Mouse (Mus musculus) B cell, adult 2 months (primary cell): ENCODE measurements around the gene Atg4d.
A peak's percentile ranks its signal among the peaks of the same experiment; 100 is the strongest.
"Not testable (repeated sequence)": the region's sequence is repeated elsewhere in the genome, so short reads cannot be mapped to it uniquely, and the experiment has no call there.

Experiments used
- DNase-seq, 2 experiments: peaks; one replicate each; pipeline ENCODE4 v3.0.0; 2022

Atg4d gene

DNA sequence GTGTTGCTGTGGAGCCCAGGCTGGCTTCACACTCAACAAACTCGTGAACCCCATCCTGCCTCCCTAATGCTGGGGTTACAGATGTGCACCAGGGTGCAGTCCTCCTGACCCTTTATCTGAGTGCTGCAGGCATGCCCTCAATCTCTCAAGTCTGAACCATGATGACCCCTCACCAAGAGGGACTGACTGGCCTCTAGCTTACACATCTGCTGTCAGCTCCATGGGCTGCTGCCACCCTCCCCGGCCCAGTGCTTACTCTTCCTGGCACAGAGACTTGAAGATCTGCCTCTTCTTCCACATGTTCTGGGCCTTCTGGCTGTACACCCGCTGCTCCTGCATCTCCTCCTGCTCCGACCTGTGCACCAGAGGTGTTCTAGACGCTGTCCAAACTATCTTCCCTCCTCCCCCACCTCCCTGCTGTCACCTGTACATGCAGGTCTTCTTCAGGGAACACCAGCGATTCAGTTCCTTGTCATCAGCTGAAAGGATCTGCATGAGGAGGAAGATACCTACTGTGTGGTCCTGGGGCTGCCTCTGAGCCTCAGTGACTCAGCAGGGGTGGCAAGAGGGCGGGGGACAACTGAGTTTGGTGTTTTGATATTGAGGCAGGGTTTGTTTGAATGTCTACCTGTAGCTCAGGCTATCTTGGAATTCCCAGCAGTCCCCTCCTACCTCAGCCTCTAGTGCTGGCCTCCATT lies 10.1 kb downstream of the Atg4d start:
- no peak for DNase-seq

DNA sequence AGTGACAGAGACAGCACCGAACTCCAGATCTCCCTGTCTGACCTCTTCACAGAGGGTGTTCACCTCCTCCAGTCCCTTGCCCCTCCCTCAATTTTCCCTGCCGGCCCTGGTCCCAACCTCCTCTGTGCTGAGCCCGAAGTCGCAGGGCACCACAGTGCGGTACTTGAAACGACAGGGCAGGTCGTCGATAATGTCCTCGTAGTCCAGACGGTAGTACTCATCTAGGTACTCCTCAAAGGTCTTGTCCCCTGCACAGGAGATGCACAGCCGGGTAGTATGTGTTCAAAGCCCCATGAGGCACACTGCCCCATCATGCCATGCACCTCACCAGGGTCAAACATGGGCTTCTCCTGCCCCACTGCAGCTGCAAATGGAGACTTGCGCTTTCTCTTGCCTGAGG lies 10.6 kb downstream of the Atg4d start:
- no peak for DNase-seq

DNA sequence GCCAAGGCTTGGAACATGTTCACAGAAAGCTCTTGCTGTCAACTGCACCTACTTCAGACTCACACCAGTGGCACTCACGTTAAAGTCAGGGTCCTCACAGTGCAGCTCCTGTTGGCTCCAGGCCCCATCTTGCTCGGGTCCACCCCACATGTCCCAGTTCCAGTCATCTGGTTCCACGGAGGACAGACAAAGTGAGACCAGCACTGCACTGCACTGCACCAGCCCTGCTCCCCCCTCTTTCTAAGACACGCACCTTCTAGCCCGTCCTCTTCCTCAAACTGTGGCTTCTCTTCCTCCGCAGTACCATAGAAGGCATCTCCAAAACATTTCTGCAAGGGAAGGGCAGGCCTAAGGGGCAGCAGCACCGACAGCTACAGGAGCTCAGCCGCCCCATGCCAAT lies 11.2 kb downstream of the Atg4d start:
- no peak for DNase-seq

DNA sequence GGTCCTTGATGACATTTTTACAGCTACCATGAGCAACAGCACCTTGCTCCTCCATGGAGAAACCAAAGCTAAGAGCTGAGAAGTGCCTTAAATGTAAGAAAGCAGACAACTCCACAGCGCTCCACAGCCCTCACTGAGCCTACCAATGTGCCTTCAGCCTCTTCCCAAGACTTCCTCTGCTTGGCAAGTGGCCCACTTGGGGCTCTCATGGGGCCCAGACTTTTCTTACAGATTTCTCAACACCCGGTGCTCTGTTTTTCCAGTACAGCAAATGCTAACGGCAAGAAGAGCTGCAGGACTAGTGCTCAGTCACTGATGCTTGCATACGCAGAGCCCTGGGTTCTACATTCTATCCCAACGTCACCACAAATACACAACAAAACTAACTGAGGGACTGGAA lies 12.7 kb downstream of the Atg4d start:
- no peak for DNase-seq

DNA sequence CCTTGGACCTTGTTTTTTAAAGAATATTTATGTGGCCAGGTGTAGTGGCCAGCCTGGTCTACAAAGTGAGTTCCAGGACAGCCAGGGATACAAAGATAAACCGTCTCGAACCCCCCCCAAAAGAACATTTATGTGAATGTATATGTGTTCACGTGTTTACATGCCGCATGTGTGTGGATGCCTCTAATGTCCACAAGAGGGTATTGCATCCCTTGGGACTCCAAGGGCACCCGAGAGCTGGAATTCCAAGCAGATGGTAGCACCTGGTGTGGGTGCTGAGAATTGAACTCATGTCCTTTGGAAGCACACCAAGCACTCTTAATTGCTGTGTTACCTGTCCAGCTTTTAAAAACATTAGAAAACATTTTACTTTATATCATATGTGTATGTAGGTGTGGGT lies 18.5 kb downstream of the Atg4d start:
- no peak for DNase-seq

DNA sequence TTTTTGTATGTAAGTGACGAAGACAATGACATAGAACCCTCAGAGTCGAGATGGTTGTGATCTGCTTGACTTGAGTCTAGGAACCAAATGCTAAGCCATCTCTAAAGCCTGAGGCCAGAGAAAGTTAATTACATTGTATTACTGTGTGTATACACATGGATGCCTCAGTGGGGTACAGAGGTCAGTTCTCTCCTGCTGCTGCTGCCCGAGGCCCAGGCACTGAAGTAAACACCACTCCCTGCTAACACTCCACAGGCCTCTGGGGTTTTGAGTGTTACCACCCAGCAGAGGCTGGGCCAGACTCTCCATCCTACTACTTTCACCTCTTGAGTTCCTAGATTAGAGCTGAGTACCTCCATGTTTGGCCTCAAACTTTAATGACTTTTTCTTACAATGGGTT lies 18.9 kb downstream of the Atg4d start:
- no peak for DNase-seq

DNA sequence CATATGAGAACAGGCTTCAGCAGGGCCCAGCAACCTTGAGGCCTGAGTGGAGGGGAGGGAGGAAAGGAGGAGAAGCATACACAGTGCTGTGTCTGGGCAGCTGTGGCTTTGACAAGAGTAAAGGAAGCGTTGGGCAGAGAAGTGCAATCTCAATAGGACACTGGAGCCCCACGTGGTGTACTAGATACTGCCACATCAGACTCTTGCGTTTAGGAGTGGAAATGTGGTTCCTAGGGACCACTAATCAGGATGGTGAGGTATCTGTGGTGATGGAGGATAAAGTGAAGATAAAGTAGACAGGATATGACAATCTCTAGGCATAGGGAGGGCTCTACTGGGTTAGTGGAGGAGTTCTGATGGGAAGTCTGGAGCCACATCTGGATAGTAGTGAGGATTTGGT lies 21.7 kb downstream of the Atg4d start:
- DNase-seq, result no peak

DNA sequence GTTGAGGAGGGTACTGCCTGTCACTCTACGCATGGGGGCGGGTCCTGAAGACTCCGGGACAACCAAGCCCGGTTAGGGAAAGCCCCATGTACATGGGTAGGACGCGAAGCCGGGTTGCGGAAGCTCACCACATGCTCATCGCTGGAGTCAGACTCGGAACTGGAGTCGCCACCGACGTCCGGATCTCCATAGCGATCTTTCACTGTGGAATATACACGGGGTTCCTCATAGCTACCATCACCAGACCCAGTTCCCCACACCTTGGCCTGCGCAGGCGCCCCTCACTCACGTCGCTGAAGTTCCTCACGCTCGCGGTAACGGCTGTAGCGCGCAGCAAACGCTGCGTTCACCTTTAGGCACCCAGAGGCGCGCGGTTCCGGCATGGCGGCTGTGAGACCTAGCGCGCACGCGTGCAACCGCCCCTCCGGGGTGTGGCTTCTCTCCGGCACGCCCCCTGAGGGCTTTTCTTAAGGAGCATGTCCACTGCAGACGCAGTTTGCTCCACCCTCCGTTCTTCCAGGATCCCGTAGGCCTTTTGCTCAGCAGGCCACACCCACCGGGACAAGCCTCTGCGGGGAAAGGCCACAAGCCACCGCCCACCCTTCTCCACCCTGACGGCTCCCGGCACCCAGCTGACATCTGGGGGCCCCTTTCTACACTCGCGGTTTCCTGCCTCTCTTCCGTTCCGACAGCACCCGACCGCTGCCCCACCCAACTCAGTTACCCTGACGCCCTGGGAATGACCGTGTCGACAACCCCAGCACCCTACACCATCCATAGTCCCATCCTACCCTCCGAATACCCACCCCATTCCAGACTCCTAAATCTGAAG lies 22.7 kb downstream of the Atg4d start, which contains the start of gene Kri1:
Kri1 (minus strand) TSS at position 399 of the 832 bp plus-strand sequence.
- DNase-seq, result peak; percentile 96 to 97

DNA sequence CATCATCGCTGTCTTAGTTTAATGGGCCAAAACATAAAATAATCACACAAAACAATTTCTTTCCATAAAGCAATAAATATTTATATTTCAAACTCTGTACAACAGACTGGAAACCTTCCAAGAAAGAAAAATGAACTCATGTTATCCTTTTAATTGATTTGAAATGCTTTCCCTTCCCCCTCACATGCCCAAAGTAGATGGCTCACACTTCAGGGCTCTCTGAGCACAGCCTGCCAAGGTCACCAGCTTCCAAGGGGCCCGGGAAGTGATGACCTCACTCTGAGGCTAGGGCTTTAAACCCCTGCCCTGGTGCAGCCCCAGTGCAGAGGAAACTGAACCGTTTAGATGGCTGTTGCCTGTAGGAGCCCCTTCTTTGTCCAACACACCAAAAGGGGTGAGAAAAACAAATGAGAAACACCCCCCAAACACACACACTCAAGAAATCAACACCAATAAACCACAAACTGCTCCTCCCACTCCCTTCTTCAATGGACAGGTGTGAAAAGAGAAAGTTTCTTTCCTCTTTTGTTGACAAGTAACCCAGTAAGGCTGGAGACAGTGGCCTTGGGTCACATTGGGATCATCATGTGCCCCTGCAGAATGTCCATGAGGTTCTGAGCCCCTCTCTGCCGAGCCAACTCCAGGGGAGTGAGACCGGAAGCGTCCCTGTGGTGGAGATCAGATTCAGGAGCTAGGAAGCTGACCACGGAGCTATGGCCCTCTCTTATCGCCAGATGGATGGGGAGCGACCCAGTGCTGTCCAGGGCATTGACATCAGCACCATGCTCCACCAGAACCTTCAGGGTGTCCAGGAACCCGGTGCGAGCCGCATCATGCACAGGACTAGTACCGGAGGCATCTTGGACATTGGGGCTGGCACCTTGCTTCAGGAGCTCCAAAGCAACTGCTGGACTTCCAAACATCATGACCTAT lies 23.6 kb downstream of the Atg4d start:
- peak; percentile 55 to 61 for DNase-seq

DNA sequence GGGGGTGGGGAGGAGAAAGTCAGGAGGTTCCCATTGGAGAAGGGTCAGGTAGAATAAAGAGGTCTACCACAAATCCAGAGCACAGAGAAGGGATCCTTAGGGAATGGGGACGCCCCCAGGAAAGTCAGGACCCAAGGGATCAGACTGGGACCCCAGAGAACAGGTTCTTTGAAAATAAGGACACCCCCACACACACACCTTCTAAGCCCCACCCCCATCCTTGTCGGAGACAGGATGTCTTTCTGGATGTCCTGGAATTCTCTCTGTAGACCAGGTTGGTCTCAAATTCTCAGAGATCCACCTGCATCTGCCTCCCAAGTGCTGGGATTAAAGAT lies 24.2 kb downstream of the Atg4d start:
- DNase-seq, result no peak

DNA sequence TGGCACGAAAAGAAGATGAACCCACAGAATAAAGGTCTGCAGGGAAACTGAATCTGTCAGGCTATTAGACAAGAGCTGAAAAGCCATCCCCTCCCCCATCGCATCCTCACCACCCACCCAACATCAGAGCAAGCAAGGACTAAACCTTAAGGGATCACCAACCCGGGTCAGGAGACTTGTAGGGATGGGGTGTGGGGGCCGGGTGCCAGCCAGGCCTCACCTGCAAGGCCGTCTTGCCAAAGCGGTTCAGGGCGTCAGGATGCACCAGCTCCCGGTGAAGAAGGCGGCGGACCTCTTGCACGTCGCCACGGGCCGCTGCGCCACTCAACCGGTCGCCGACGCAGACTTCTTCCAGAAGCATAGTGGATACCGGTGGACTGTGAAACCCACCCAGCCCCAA lies 25.5 kb downstream of the Atg4d start:
- peak in 1 of 2 experiments; percentile 52 for DNase-seq

DNA sequence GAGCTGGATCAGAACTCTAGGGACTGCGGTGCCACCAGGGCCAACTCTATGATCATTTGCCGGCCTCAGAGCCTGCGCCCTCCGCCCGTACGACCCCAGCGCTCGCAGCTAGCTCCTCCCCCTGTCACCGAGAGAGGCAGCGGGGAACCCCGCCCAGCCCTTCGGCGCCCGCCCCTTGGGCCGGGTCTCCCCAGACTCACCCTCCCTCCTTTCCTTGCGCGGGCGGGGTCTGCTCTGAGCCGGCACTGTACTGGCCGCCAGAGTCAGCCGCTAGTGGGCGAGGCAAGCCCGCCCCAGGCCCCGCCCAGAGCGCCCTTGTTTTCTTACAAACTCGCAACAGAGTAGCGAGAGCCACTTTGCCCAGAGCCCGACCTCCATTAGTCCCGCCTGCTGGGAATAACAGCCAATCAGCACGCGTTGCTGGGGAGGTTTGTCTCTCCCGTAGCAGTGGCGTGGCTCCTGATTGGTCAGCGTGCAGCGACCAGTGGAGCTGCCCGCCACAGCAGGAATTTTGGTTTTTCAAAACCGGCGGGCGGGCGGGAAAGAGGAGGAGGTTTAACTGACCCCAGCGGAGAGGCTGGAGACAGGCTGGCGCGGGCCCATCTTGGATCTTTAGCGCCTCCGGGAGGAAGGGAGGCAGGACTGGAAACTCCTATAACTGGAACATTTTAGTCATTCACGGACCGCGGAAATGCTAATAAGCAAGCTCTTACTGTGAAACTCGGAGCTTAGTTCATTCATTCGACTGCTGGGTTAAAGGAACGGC lies 26.1 kb downstream of the Atg4d start, which contains the start of gene Cdkn2d:
Cdkn2d (minus strand) TSS at position 386 of the 766 bp plus-strand sequence.
- DNase-seq, result peak; percentile 99 to 100

DNA sequence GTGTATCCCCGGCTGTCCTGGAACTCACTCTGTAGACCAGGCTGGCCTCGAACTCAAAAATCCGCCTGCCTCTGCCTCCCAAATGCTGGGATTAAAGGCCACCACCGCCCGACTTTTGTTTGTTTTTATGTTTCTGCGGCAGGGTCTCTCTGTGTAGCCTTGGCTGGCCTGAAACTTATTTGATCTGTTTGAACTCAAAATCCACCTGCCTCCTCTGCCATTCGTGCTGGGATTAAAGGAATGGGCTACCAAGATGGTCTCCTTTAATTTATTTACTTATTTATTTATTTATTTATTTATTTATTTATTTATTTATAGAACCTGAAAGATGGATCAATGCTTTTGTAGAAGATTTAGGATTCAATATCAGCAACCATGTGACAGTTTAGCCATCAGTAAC lies 26.8 kb downstream of the Atg4d start:
- DNase-seq, result not testable (repeated sequence)

DNA sequence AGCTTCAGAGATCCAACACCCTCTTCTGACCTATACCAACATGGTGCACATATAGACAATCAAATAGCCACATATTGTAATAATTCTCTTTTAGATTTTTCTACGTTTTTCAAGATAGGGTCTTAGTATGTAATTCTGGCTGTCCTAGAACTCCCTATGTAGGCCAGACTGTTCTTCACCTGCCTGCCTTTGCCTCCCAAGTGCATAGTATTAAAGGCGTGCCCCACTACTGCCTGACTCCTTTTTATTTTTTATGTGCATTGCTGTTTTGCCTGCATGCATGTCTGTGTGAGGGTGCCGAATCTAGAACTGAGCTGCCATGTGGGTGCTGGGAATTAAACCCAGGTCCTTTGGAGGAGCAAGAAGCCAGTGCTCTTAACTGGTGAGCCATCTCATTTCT lies 27.2 kb downstream of the Atg4d start:
- DNase-seq, result no peak

DNA sequence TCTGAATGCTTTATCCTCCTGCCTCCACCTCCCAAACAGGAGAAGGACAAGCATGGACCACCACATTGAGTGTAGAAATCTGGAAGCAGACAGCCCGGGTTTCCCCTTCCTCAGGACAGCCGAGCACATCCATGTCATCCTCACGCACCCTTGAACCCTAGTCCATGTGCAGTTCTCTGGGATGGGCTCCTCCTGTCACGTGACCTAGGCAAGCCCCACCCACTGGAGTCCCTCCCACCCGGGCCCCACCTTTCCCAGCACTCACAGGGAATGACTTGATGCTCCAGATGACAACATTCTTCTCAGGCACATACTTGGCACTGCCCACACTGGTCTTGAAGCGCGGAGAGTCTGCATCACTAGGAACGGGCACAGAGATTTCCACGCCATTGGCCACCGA lies 33.9 kb downstream of the Atg4d start:
- no peak for DNase-seq

DNA sequence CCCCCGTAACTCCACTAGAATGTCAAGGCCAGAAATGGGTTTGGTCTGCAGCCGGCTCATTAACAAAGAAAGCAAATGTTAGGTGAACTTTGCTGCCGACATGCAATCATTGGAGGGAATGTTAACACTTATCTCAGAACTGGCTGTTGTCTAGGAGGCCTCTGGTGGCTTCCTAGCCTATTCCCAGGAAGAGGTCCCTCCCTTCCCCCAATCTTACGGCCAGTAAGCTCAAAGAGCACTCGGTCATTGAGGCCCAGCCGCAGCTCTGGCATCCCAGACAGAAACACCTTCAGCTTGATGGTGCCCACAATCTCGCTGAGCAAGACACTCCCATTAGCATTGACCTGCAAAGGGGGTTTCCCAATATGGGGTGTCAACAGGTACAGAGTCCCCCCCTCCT lies 40.0 kb downstream of the Atg4d start:
- no peak for DNase-seq

DNA sequence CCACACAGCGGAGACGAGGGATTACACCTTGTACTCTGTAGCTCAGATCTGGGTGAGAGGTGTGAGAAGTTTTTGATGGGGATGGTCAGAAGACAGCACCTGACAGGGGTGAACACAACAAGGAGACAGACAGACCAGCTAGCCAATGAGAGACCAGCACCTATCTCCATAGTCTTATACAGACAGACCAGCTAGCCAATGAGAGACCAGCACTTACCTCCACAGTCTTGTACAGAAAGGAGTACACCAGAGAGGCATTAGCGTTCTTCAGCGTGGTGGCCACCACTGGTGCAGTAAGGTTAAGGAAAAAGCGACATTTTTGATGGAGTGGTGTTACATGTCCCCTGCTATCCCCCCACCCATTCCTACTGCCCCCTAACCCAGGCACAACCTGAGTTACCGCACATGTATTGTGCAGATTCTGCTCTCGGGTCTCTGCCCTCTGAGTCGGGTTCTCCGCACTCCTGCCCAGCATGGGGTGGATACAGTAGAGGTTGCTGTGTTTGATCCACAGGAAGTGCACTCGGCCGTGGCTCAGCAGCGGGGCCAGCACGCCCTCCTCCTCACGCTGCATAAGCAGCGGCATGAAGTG lies 44.2 kb downstream of the Atg4d start:
- DNase-seq, result peak; percentile 57 to 58

DNA sequence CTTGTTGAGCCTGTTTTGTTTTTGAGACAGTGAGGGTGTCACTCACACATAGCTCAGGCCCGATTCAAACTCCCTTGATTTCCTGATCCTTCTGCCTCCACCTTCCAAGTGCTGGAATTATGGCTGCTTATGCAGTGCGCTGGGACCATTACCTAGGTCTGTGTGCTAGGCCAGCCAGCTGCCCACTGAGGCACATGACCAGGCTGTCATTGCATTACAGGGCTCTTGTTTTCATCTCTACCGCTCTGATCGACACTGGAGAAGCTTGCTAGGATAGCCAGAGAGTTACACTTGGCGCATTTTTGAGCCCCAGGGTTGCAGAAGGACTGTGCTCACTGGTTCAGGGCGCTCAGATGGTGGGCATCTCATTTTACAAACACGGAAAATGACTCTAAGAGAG lies 46.6 kb downstream of the Atg4d start:
- DNase-seq, result no peak

DNA sequence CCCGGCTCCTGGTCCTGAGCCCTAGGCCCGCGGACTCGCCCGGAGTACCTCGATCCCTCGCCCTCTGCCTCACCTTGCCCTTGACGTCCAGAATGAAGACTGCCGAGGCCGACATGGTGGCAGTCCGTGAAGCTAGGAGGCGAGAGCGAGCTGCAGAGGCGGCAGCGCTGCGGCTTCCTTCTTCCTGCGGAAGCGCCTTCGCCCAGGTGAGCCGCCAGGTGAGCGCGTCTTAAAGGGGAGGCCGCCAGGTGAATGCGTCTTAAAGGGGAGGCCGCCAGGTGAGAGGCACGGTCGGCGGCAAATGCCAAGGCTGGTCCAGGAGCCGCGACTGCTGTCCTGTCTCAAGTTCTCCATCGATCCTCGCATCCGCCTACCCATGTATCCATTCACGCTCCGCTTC lies 47.0 kb downstream of the Atg4d start, which contains the start of gene Ap1m2:
Ap1m2 (minus strand) TSS at position 204 of the 400 bp plus-strand sequence.
- no peak for DNase-seq

DNA sequence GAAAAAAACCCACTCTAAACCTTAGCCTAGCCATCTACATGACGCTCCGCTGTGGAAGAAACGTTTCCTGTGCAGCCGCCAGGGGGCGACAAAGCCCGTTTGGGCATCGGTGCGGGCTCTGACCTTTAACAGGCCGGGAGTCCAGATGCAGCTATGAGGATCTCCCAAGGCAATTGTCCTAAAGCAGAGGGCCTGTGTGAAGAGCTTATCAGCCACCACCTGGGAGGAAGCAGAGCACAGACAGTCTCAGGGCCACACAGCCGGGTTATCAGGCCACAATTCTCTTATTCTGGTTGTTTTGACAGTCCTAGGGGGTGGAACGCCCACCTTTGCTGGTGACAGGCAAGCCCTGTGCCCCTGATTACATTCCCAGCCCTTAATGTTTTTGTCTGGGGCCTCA lies 48.3 kb downstream of the Atg4d start:
- peak; percentile 94 to 95 for DNase-seq

DNA sequence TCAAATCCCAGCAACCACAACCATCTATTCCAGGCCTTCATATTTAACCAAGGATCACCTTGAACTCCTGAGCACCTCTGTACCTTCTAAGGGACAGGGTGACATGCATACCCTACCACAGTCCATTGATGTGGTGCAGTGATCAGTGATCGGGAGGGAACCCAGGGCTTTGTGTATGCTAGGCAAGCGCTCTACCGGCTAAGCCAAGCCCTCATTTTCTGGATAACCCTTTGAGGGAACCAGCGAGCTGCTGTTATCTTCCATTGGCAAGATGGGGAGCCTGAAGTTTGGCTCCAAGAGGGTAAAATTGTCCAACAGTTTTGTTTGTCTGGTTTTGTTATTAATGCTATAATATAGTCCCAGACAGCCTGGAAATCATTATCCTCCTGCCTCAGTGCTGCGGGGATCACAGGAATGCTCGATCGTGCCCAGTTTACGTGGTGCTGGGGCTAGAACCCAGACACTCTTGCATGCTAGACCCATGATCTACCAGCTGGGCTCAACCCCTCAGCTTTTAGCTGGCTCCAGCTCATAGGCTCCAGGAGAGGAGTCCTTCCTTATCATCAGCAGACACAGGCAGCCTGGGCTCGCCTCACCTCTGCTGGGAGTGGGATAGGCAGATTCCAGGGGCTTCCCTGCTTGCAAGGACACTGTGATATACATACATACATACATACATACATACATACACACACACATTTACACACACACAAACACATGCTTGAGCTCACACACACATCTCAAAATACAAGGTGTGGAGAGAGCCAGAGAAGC lies 49.5 kb downstream of the Atg4d start:
- no peak for DNase-seq
